Mouse (Mus musculus) ES-E14 (cell line): ENCODE results near the gene Gm12248.

ENCODE experiments used
- MAFK ChIP-seq: IDR thresholded peaks from 2 replicates; pipeline ENCODE4 v1.6.1; 2014; ENCODE audit warnings: mild to moderate bottlenecking, low read depth, low read length, inconsistent platforms; ENCODE audit not compliant: insufficient read depth
- ZC3H11A ChIP-seq: IDR thresholded peaks from 2 replicates; pipeline ENCODE4 v1.6.1; 2012; ENCODE audit warnings: low read depth, mild to moderate bottlenecking, inconsistent platforms, low read length, borderline replicate concordance

DNA sequence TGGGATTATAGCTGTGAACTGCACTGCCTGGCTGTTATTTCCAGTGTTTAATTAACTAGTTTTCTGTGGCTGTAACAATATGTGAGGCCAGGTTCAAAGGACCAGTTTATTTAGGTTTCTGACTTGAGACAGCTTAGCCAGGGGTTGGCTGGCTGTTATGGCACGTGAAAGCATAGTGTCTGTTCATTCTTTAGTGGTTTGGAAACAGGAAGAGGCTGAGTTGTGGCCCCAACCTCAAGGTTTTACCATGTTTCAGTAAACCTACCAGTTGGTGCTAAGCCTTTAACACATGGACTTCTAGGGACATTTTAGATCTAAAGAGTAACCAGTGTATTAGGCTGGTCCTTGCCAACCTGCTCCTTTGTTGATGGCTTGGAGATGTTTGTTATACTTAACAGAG lies 23.6 kb upstream of the Gm12248 start:
- TF ChIP-seq ZC3H11A, result no peak
- no peak for TF ChIP-seq MAFK
